Mouse (Mus musculus): ENCODE measurements around the gene Gm44502. TPM values are rescaled to one million over a fixed set of nuclear protein-coding genes. Genes with fewer than 3 reads are reported as not detected.
"Not testable (repeated sequence)": the region's sequence is repeated elsewhere in the genome, so short reads cannot be mapped to it uniquely, and the experiment has no call there.

Gene Gm44502
- polyA plus RNA-seq, 1 experiment from 2014 or later, result not detected

- no peak overlapping the region for H3K4me2 ChIP-seq (replicated peaks)
- ATAC-seq, result no peak
- H3K27ac ChIP-seq, result no peak overlapping the region
- WGBS, result 40% methylated on average over 8 of the region's 8 CpGs
- H3K4me3 ChIP-seq (replicated peaks), result no peak overlapping the region
- H3K9me3 ChIP-seq, result no peaks in the 10 kb centered on the region
- no peaks in the 10 kb centered on the region for H3K36me3 ChIP-seq
- no peaks in the 10 kb centered on the region for H3K4me1 ChIP-seq (replicated peaks)
- H3K9ac ChIP-seq, result no peak overlapping the region
- no peaks in the 10 kb centered on the region for H3K27me3 ChIP-seq (replicated peaks)
Observed at GRCm38 (mm10) chr15:89442486-89443070, 13.1 kb upstream of the Gm44502 start.

- Histone ChIP-seq H3K27me3 (replicated peaks) (no peaks in the 10 kb centered on the region), H3K4me3 (replicated peaks) (no peak overlapping the region), H3K9ac (no peak overlapping the region), H3K36me3 (no peaks in the 10 kb centered on the region), H3K4me2 (replicated peaks) (no peak overlapping the region), H3K9me3 (no peaks in the 10 kb centered on the region), H3K4me1 (replicated peaks) (no peaks in the 10 kb centered on the region), H3K27ac (no peak overlapping the region)
- WGBS, result 83% methylated on average over 5 of the region's 5 CpGs
- no peak for ATAC-seq
Observed at GRCm38 (mm10) chr15:89435878-89436277, 6.4 kb upstream of the Gm44502 start.

- H3K9ac ChIP-seq, result no peak overlapping the region
- H3K4me2 ChIP-seq (replicated peaks), result no peak overlapping the region
- H3K9me3 ChIP-seq, result no peaks in the 10 kb centered on the region
- no peaks in the 10 kb centered on the region for H3K4me1 ChIP-seq (replicated peaks)
- no peaks in the 10 kb centered on the region for H3K36me3 ChIP-seq
- ATAC-seq, result no peak
- H3K27ac ChIP-seq, result no peak overlapping the region
- no peak overlapping the region for H3K4me3 ChIP-seq (replicated peaks)
- WGBS, result 68% methylated on average over 3 of the region's 3 CpGs
- H3K27me3 ChIP-seq (replicated peaks), result no peaks in the 10 kb centered on the region
Observed at GRCm38 (mm10) chr15:89434136-89434535, 4.6 kb upstream of the Gm44502 start.

- Histone ChIP-seq H3K9me3 (no peaks in the 10 kb centered on the region), H3K36me3 (peaks cover 2% of the 10 kb centered on the region; the same call in 1 of the 2 replicates), H3K27ac (no peak overlapping the region), H3K9ac (no peak overlapping the region), H3K4me1 (replicated peaks) (0 out of 2 replicates have a peak, but pooled peaks cover 4% of the 10 kb centered on the region), H3K27me3 (replicated peaks) (no peaks in the 10 kb centered on the region), H3K4me2 (replicated peaks) (no peak overlapping the region), H3K4me3 (replicated peaks) (no peak overlapping the region)
- no peak for ATAC-seq
- 78% methylated on average over 4 of the region's 4 CpGs for WGBS
Observed at GRCm38 (mm10) chr15:89432946-89433345, 3.5 kb upstream of the Gm44502 start.

GRCm38 (mm10) chr15:89431806-89432205 is 2.3 kb upstream of the Gm44502 start:
- H3K4me2 ChIP-seq (replicated peaks), result no peak overlapping the region
- H3K27ac ChIP-seq, result no peak overlapping the region
- no peak for ATAC-seq
- 88% methylated on average over 6 of the region's 6 CpGs for WGBS
- H3K27me3 ChIP-seq (replicated peaks), result no peaks in the 10 kb centered on the region
- H3K4me1 ChIP-seq (replicated peaks), result 0 out of 2 replicates have a peak, but pooled peaks cover 4% of the 10 kb centered on the region
- peaks cover 8% of the 10 kb centered on the region for H3K36me3 ChIP-seq
- no peaks in the 10 kb centered on the region for H3K9me3 ChIP-seq
- no peak overlapping the region for H3K9ac ChIP-seq
- H3K4me3 ChIP-seq (replicated peaks), result no peak overlapping the region

GRCm38 (mm10) chr15:89431271-89431670 is 1.8 kb upstream of the Gm44502 start:
- no peak for ATAC-seq
- WGBS, result 75% methylated on average over 3 of the region's 3 CpGs
- H3K27ac ChIP-seq, result no peak overlapping the region

GRCm38 (mm10) chr15:89430771-89431170 is 1.3 kb upstream of the Gm44502 start:
- not testable (repeated sequence) for H3K27ac ChIP-seq; H3K27me3 ChIP-seq (replicated peaks); H3K4me3 ChIP-seq (replicated peaks); ATAC-seq; H3K9ac ChIP-seq; H3K9me3 ChIP-seq; H3K4me1 ChIP-seq (replicated peaks); H3K4me2 ChIP-seq (replicated peaks)
- H3K36me3 ChIP-seq, result peaks cover 15% of the 10 kb centered on the region
- WGBS, result 67% methylated on average over 9 of the region's 9 CpGs

More at GRCm38 (mm10) chr15:89431271-89431670, 1.8 kb upstream of the Gm44502 start:
- Histone ChIP-seq H3K27me3 (replicated peaks) (no peaks in the 10 kb centered on the region), H3K4me2 (replicated peaks) (no peak overlapping the region), H3K9me3 (no peaks in the 10 kb centered on the region), H3K9ac (no peak overlapping the region), H3K4me3 (replicated peaks) (no peak overlapping the region), H3K36me3 (peaks cover 13% of the 10 kb centered on the region), H3K4me1 (replicated peaks) (0 out of 2 replicates have a peak, but pooled peaks cover 4% of the 10 kb centered on the region)

GRCm38 (mm10) chr15:89430341-89430740 is 845 bp upstream of the Gm44502 start:
- peak overlapping the region; percentile 81 for H3K4me3 ChIP-seq (replicated peaks)
- peak overlapping the region; percentile 88 for H3K4me2 ChIP-seq (replicated peaks)
- H3K36me3 ChIP-seq, result peaks cover 15% of the 10 kb centered on the region
- no peaks in the 10 kb centered on the region for H3K27me3 ChIP-seq (replicated peaks)
- 0 out of 2 replicates have a peak, but pooled peaks cover 4% of the 10 kb centered on the region for H3K4me1 ChIP-seq (replicated peaks)
- ATAC-seq, result no peak
- H3K27ac ChIP-seq, result peak overlapping the region; percentile 99
- H3K9ac ChIP-seq, result peak overlapping the region; percentile 83
- WGBS, result 54% methylated on average over 6 of the region's 6 CpGs
- no peaks in the 10 kb centered on the region for H3K9me3 ChIP-seq

GRCm38 (mm10) chr15:89428821-89429351 is 610 bp downstream of the Gm44502 start:
- Histone ChIP-seq H3K4me2 (replicated peaks) (peak overlapping the region; percentile 88), H3K4me3 (replicated peaks) (peak overlapping the region; percentile 81), H3K27me3 (replicated peaks) (no peaks in the 10 kb centered on the region), H3K9me3 (no peaks in the 10 kb centered on the region), H3K4me1 (replicated peaks) (0 out of 2 replicates have a peak, but pooled peaks cover 4% of the 10 kb centered on the region), H3K9ac (peak overlapping the region; percentile 83), H3K36me3 (peaks cover 15% of the 10 kb centered on the region), H3K27ac (peak overlapping the region; percentile 99; the same call in 1 of the 2 replicates)
- 5% methylated on average over 22 of the region's 22 CpGs for WGBS
- peak; percentile 44 for ATAC-seq

GRCm38 (mm10) chr15:89428136-89428790 is 1.2 kb downstream of the Gm44502 start:
- peak overlapping the region; percentile 83 for H3K9ac ChIP-seq
- peaks cover 15% of the 10 kb centered on the region for H3K36me3 ChIP-seq
- no peak overlapping the region for H3K27ac ChIP-seq
- 0 out of 2 replicates have a peak, but pooled peaks cover 4% of the 10 kb centered on the region for H3K4me1 ChIP-seq (replicated peaks)
- H3K4me2 ChIP-seq (replicated peaks), result peak overlapping the region; percentile 88
- H3K9me3 ChIP-seq, result no peaks in the 10 kb centered on the region
- WGBS, result 84% methylated on average over 19 of the region's 19 CpGs
- no peaks in the 10 kb centered on the region for H3K27me3 ChIP-seq (replicated peaks)
- peak overlapping the region; percentile 81 for H3K4me3 ChIP-seq (replicated peaks)
- ATAC-seq, result no peak

GRCm38 (mm10) chr15:89426716-89427115 is 2.8 kb downstream of the Gm44502 start:
- Histone ChIP-seq H3K9ac (no peak overlapping the region), H3K4me2 (replicated peaks) (no peak overlapping the region), H3K4me3 (replicated peaks) (no peak overlapping the region), H3K27ac (no peak overlapping the region), H3K27me3 (replicated peaks) (no peaks in the 10 kb centered on the region), H3K36me3 (peaks cover 15% of the 10 kb centered on the region), H3K9me3 (no peaks in the 10 kb centered on the region), H3K4me1 (replicated peaks) (0 out of 2 replicates have a peak, but pooled peaks cover 4% of the 10 kb centered on the region)
- WGBS, result 90% methylated on average over 10 of the region's 10 CpGs
- ATAC-seq, result no peak

GRCm38 (mm10) chr15:89425711-89426121 is 3.8 kb downstream of the Gm44502 start, which contains the start of gene Cpt1b:
Cpt1b (minus strand) TSS chr15:89425863.
- Histone ChIP-seq H3K9ac (no peak within 1 kb of the TSS), H3K27me3 (replicated peaks) (no peaks in the 10 kb centered on the region), H3K4me2 (replicated peaks) (no peak within 1 kb of the TSS), H3K4me1 (replicated peaks) (0 out of 2 replicates have a peak, but pooled peaks cover 4% of the 10 kb centered on the region), H3K36me3 (peaks cover 15% of the 10 kb centered on the region), H3K4me3 (replicated peaks) (no peak within 1 kb of the TSS), H3K27ac (no peak within 1 kb of the TSS), H3K9me3 (no peaks in the 10 kb centered on the region)
- no peak for ATAC-seq
- WGBS, result 35% methylated on average over 6 of the region's 6 CpGs
